Mouse (Mus musculus) embryonic facial prominence, embryonic 14.5 days (tissue): ENCODE measurements at regions not wholly inside any gene's neighbourhood (a gene's known extent, or its start where the extent isn't known, plus 50 kb on each side); places are given as distances from the start of the nearest gene placed in this dataset.

Experiments
- ATAC-seq: fragments of 200-750 bp; cut with Nextera tagmentation; 2 replicates; pipeline ENCODE4 v1.8.0; 2017; ENCODE audit warnings: low read depth, moderate number of reproducible peaks, moderate TSS enrichment
- DNase-seq: peaks from one replicate; pipeline ENCODE4 v3.0.0-alpha.2; 2015; ENCODE audit warnings: low spot score
- H3K27ac ChIP-seq: fragments of 300-500 bp; sonication (generic); replicated peaks from 2 replicates; pipeline ENCODE4 v1.5.1; 2014; ENCODE audit warnings: low read depth, mild to moderate bottlenecking, low read length, moderate library complexity
- H3K27me3 ChIP-seq: fragments of 300-500 bp; sonication (generic); replicated peaks from 2 replicates; pipeline ENCODE4 v1.6.1; 2014; ENCODE audit warnings: low read length; ENCODE audit not compliant: control insufficient read depth, insufficient read depth
- H3K36me3 ChIP-seq: fragments of 300-500 bp; sonication (generic); 2 replicates; pipeline ENCODE4 v1.6.1; 2014; ENCODE audit warnings: low read length, mixed read lengths; ENCODE audit not compliant: control insufficient read depth, insufficient read depth
- H3K4me1 ChIP-seq: fragments of 300-500 bp; sonication (generic); 2 replicates; pipeline ENCODE4 v1.6.1; 2014; ENCODE audit warnings: antibody characterized with exemption, low read length; ENCODE audit not compliant: control insufficient read depth, insufficient read depth
- H3K4me2 ChIP-seq: fragments of 300-500 bp; sonication (generic); 2 replicates; pipeline ENCODE4 v1.6.1; 2014; ENCODE audit warnings: low read depth, mild to moderate bottlenecking, low read length, moderate library complexity, mixed read lengths
- H3K4me3 ChIP-seq: fragments of 300-500 bp; sonication (generic); 2 replicates; pipeline ENCODE4 v1.5.1; 2014; ENCODE audit warnings: low read depth, mild to moderate bottlenecking, low read length
- H3K9ac ChIP-seq: fragments of 300-500 bp; sonication (generic); 2 replicates; pipeline ENCODE4 v1.6.1; 2014; ENCODE audit warnings: low read depth, mild to moderate bottlenecking, low read length, moderate library complexity, mixed read lengths
- H3K9me3 ChIP-seq: fragments of 300-500 bp; sonication (generic); 2 replicates; pipeline ENCODE4 v1.6.1; 2016; ENCODE audit warnings: low read length; ENCODE audit not compliant: control insufficient read depth
- WGBS: fragments of 180-500 bp; shearing (Covaris S2); extraction: QIAGEN DNeasy Blood & Tissue Kit; methylation state at CpG from one replicate; pipeline ENCODE4 v1.1.7; 2014; 5-methylcytosine and 5-hydroxymethylcytosine counted together

DNA sequence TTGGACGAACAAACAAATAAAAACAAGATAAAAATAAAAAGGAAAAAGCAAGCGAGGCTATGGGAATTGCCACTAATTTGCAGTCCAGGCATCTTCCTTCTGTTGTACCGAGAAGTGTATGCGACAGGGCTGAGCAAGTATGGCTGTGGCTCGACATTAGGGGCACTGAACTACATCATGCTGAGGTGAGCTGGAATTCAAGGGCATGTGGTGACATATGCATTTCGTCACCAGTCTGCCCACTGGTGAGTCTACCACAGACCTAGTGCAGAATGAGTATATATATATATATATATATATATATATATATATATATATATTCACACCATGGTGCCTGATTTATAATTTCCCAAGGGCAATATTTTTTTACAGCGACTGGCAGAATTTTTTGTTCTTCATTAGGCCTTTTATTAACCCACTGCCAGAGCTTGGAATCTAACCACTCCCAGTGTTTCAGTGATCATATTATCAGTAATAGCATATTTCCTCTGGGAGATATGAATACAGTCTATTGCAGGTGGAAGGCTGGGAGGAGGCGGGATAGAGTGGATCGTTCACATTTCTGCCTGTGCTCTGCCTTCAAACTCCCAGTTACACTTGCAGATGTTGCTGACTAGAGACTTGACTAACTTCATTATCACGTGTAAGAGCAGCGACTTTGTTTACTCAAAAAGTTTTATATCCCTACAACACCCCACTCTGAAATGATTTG, 133.6 kb upstream of the Satb1 start:
- Histone ChIP-seq H3K9ac (no peak overlapping the region), H3K27me3 (no peaks in the 10 kb centered on the region), H3K9me3 (no peaks in the 10 kb centered on the region), H3K27ac (no peak overlapping the region), H3K4me2 (no peak overlapping the region), H3K4me1 (no peaks in the 10 kb centered on the region), H3K36me3 (no peaks in the 10 kb centered on the region), H3K4me3 (no peak overlapping the region)
- WGBS = 85% methylated on average over 11 of the region's 11 CpGs
- ATAC-seq (no peak), DNase-seq (no peak)

DNA sequence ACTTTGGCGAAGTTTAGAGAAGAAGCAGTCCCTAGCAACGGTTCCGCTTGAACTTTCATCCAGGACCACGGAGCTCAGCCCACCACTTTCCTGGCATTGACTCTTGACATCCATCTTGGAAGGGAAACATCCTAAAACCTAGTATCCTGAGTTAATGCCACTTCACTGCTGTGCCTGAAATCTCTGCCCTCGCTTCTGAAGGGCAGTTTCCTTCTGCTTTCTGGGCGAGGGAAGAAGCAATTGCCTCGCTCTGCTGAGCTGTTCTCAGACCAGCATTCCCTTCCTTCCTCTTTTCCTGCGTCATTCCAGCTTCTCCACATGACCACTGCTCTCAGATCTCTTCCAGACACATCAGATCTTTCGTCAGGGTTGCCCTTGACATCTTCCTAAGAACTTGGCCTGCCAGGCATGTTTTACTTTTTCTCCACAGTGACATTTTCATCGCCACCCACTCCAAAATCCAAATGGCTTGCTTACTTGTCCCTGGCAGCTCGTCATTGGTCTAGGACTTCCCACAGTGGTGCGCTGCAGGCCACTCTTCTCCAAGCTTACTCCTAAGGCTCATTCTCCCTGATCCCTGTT, 129.5 kb upstream of the Satb1 start:
- no peak overlapping the region for H3K4me2 ChIP-seq
- no peaks in the 10 kb centered on the region for H3K9me3 ChIP-seq
- no peaks in the 10 kb centered on the region for H3K36me3 ChIP-seq
- H3K9ac ChIP-seq = no peak overlapping the region
- no peak overlapping the region for H3K27ac ChIP-seq
- WGBS = 74% methylated on average over 12 of the region's 12 CpGs
- DNase-seq (no peak), ATAC-seq (no peak)
- no peak overlapping the region for H3K4me3 ChIP-seq
- H3K4me1 ChIP-seq = no peaks in the 10 kb centered on the region
- no peaks in the 10 kb centered on the region for H3K27me3 ChIP-seq

GRCm38 (mm10) chr17:51961337-51961736, 128.2 kb upstream of the Satb1 start:
- Histone ChIP-seq H3K9me3 (no peaks in the 10 kb centered on the region), H3K27me3 (no peaks in the 10 kb centered on the region), H3K4me1 (no peaks in the 10 kb centered on the region), H3K4me2 (no peak overlapping the region), H3K36me3 (no peaks in the 10 kb centered on the region), H3K27ac (no peak overlapping the region), H3K9ac (no peak overlapping the region), H3K4me3 (no peak overlapping the region)
- DNase-seq (no peak), ATAC-seq (no peak)
- 87% methylated on average over 4 of the region's 4 CpGs for WGBS

- Histone ChIP-seq H3K4me3 (no peak overlapping the region), H3K27ac (no peak overlapping the region), H3K9me3 (no peaks in the 10 kb centered on the region), H3K36me3 (no peaks in the 10 kb centered on the region), H3K4me2 (no peak overlapping the region), H3K4me1 (no peaks in the 10 kb centered on the region), H3K9ac (no peak overlapping the region), H3K27me3 (no peaks in the 10 kb centered on the region)
- ATAC-seq (no peak), DNase-seq (no peak)
- 83% methylated on average over 13 of the region's 13 CpGs for WGBS
These were observed 123.2 kb upstream of the Satb1 start for GRCm38 (mm10) chr17:51956275-51956674.

DNA sequence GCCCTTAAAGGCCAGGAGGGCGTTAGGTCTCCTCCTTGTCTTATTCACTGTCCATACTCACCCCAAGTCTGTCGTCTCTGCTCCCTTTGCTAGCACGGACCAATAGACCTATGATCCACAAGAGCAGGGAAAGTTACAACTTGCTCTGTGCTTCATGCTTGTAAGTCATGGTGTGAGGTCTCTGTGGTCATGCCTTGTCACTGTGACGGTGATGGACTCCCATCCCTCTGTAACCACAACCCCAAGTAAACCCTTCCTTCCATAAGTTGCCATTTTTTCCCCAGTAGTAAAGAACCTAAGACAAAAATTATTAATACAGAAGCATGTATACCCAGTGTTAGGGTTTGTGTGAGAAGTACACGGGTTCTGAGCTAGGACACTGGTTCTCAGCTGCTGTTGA, 104.6 kb upstream of the Satb1 start:
- DNase-seq (no peak), ATAC-seq (no peak)
- H3K4me3 ChIP-seq = no peak overlapping the region

GRCm38 (mm10) chr17:51936071-51936470, 103.0 kb upstream of the Satb1 start:
- WGBS = 91% methylated on average over 5 of the region's 5 CpGs
- Histone ChIP-seq H3K27ac (no peak overlapping the region), H3K27me3 (no peaks in the 10 kb centered on the region), H3K4me3 (no peak overlapping the region), H3K9ac (no peak overlapping the region), H3K9me3 (no peaks in the 10 kb centered on the region), H3K4me1 (no peaks in the 10 kb centered on the region), H3K4me2 (no peak overlapping the region), H3K36me3 (no peaks in the 10 kb centered on the region)
- DNase-seq = no peak
- no peak for ATAC-seq

More for the DNA sequence above, 104.6 kb upstream of the Satb1 start:
- WGBS = 81% methylated on average over 5 of the region's 5 CpGs
- H3K4me1 ChIP-seq = no peaks in the 10 kb centered on the region
- no peak overlapping the region for H3K27ac ChIP-seq
- H3K9ac ChIP-seq = no peak overlapping the region
- no peaks in the 10 kb centered on the region for H3K9me3 ChIP-seq
- H3K27me3 ChIP-seq = no peaks in the 10 kb centered on the region
- no peak overlapping the region for H3K4me2 ChIP-seq
- H3K36me3 ChIP-seq = no peaks in the 10 kb centered on the region

GRCm38 (mm10) chr17:51926392-51926791, 93.3 kb upstream of the Satb1 start:
- H3K4me2 ChIP-seq = no peak overlapping the region
- WGBS = 75% methylated on average over 3 of the region's 3 CpGs

DNA sequence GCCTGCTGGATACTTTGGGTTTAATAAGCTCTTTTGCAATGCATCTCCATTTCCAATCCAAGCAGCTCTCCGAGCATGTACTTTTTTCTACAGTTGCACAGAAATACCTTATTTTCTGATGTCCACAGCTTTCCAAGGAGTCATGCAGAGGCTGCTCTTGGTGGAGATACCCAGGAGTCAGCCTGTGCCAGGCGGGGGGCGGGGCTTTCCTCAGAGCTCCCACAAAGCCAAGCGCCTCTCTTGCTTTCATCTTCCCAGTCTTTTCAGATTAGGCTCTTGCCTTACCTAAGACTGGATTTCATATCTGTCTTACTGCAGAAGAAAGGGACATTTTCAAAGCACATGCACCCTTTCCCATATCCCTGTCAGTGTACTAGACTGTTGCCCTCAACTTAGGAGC, 73.9 kb upstream of the Satb1 start:
- no peak for DNase-seq
- Histone ChIP-seq H3K4me1 (no peaks in the 10 kb centered on the region), H3K4me2 (no peak overlapping the region), H3K4me3 (no peak overlapping the region), H3K9ac (no peak overlapping the region), H3K36me3 (no peaks in the 10 kb centered on the region), H3K27ac (no peak overlapping the region), H3K27me3 (no peaks in the 10 kb centered on the region), H3K9me3 (no peaks in the 10 kb centered on the region)
- no peak for ATAC-seq
- WGBS = 75% methylated on average over 4 of the region's 4 CpGs

More at GRCm38 (mm10) chr17:51926392-51926791, 93.3 kb upstream of the Satb1 start:
- no peak for DNase-seq
- no peaks in the 10 kb centered on the region for H3K9me3 ChIP-seq
- H3K27ac ChIP-seq = no peak overlapping the region
- no peak for ATAC-seq
- H3K36me3 ChIP-seq = no peaks in the 10 kb centered on the region
- no peak overlapping the region for H3K4me3 ChIP-seq
- no peak overlapping the region for H3K9ac ChIP-seq
- H3K27me3 ChIP-seq = no peaks in the 10 kb centered on the region
- H3K4me1 ChIP-seq = no peaks in the 10 kb centered on the region

DNA sequence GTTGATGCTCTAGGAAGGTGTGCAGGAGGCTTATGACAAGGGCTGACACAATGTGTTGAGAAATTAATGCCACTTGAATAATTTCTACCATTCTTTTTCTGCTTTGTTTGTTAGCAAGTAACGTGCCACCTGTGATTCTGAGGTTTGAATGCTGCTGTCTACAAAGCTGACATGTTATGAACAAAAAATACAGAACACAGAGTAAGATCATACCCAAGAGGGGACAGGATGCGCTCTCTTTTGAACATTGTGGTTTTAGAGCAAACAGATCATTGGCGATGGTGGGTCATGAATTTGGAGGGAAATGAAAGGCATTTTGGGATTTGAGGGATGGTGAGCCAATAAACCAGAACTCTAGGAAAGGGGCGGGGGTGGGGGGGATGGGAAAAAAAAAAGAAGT, 73.3 kb upstream of the Satb1 start:
- no peaks in the 10 kb centered on the region for H3K36me3 ChIP-seq
- no peak overlapping the region for H3K4me3 ChIP-seq
- H3K4me1 ChIP-seq = no peaks in the 10 kb centered on the region
- no peak overlapping the region for H3K27ac ChIP-seq
- 79% methylated on average over 4 of the region's 4 CpGs for WGBS
- H3K9me3 ChIP-seq = no peaks in the 10 kb centered on the region
- H3K27me3 ChIP-seq = no peaks in the 10 kb centered on the region
- no peak overlapping the region for H3K4me2 ChIP-seq
- H3K9ac ChIP-seq = no peak overlapping the region
- DNase-seq (no peak), ATAC-seq (no peak)
